Mouse (Mus musculus) thymus, adult 2 months (tissue): ENCODE data around the gene Snx5. TPM values are rescaled to one million over a fixed set of nuclear protein-coding genes. Genes with fewer than 3 reads are reported as not detected.

Source experiments
- DNase-seq: peaks from one replicate; pipeline ENCODE4 v3.0.0; 2021
- H3K27ac ChIP-seq: fragments of 200-500 bp; 2 replicates; pipeline ENCODE4 v1.5.1; 2012; ENCODE audit warnings: low read length, control low read depth; ENCODE audit not compliant: control insufficient read depth, insufficient read depth
- H3K27me3 ChIP-seq: fragments of 200-500 bp; 2 replicates; pipeline ENCODE4 v1.6.1; 2012; ENCODE audit warnings: mild to moderate bottlenecking, low read length, moderate library complexity, mixed read lengths; ENCODE audit not compliant: control insufficient read depth, insufficient read depth
- H3K36me3 ChIP-seq: fragments of 200-500 bp; 2 replicates; pipeline ENCODE4 v1.6.1; 2012; ENCODE audit warnings: mild to moderate bottlenecking, low read length, moderate library complexity; ENCODE audit not compliant: control insufficient read depth, insufficient read depth
- H3K4me1 ChIP-seq: fragments of 200-500 bp; replicated peaks from 2 replicates; pipeline ENCODE4 v1.6.1; 2012; ENCODE audit warnings: low read length; ENCODE audit not compliant: control insufficient read depth, insufficient read depth
- H3K4me3 ChIP-seq: fragments of 200-500 bp; 2 replicates; pipeline ENCODE4 v1.5.1; 2012; ENCODE audit warnings: mild to moderate bottlenecking, low read length, control low read depth, moderate library complexity; ENCODE audit not compliant: control insufficient read depth, insufficient read depth
- CTCF ChIP-seq: fragments of 200-500 bp; IDR thresholded peaks from 2 replicates; pipeline ENCODE4 v1.5.1; 2012; ENCODE audit warnings: mild to moderate bottlenecking, control low read depth, low read length, moderate library complexity, borderline replicate concordance; ENCODE audit not compliant: control insufficient read depth, poor library complexity, insufficient read depth; ENCODE audit errors: extremely low read depth
- POLR2A ChIP-seq: fragments of 200-500 bp; IDR thresholded peaks from 2 replicates; pipeline ENCODE4 v1.6.1; 2012; ENCODE audit warnings: mild to moderate bottlenecking, low read length, control low read depth, moderate library complexity; ENCODE audit not compliant: control insufficient read depth, poor library complexity, insufficient read depth; ENCODE audit errors: extremely low read depth
- WGBS: fragments of 180-500 bp; shearing (Covaris S2); methylation state at CpG from one replicate; pipeline ENCODE4 v1.1.7; 2018; 5-methylcytosine and 5-hydroxymethylcytosine counted together
- polyA plus RNA-seq: library from polyadenylated mRNA; depleted of rRNA; stranded (reverse); fragments of >200 nt; gene quantifications from 2 replicates; pipeline ENCODE4 v1.2.3, GENCODE M21; 2012

Snx5 gene
- polyA plus RNA-seq, 1 experiment: 71.0 TPM

DNA sequence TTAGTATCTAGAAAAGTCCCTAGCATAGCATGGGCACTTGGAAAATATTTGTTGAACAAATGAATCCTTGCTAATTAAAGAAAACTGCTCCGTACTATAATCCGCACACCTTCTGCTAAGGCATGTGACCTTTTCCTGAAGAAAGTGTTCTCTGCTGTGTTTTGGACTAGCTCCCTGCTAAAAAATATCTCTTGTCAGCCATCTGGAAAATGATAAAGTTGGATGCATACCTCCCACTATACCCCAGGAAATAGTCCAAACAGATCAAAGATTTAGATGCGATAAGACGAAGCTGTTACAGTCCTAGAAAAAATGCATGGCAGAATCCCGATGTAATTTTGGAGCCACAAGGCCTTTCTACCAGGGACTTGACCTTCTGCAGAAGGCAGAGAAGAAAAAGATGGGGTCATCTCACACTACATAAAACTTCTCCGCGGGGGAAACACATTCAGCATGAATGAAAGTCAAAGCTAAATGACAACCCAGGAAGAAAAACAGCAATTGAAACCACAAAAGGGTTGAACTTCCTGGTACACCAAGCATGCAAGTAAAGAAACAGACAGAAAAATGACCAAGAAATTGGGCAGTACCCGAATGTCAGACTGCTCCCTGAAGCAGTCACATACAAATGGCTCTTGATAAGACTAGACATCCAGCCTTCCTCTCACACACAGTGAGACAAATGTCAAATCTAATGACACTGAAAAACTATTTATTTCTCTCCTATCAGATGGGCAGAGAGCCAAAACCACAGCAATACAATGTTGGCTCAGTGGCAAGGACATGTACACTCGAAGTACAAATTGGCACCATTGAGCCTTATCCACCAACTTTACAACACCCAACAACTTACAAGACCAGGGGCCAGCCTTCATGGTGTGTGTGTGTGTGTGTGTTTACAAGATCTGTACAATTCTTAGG is 29.3 kb upstream of the Snx5 start:
- TF ChIP-seq CTCF (no peak), POLR2A (no peak)
- DNase-seq: no peak
- no peaks in the 10 kb centered on the region for H3K4me1 ChIP-seq
- WGBS: 36% methylated on average over 9 of the region's 9 CpGs
- no peak overlapping the region for H3K4me3 ChIP-seq
- H3K27me3 ChIP-seq: no peaks in the 10 kb centered on the region
- no peak overlapping the region for H3K27ac ChIP-seq
- no peaks in the 10 kb centered on the region for H3K36me3 ChIP-seq

DNA sequence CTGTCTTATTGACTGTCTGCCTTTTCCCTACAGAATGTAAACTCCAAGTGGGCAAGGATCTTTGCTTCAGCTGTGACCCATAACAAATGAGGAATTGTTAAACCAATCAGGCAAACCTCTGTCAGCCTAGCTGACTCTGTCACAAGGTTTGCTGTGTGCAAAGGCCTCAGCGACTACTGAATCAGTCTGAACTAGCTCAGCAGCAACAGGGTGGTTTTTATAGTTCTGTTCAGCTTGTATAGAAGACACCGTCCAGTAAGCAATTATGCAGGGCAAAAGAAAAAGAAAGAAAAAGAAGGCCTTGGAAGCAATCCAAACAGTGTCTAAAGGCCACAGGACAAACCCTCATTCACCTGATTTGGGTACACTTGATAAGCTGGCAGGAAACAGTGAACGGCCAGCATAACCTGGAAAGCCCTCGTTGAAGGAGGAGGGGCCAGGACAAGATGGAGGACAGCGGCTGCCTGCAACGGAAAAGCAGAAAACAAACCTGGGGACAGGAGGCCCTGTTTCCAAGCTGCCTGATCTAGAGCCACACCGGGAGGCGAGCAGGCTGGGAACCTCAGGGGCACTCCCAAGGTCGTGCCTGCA is 24.5 kb upstream of the Snx5 start:
- 71% methylated on average over 9 of the region's 9 CpGs for WGBS
- TF ChIP-seq CTCF (no peak), POLR2A (no peak)

GRCm38 (mm10) chr2:144291600-144292305 is 21.0 kb upstream of the Snx5 start:
- H3K4me3 ChIP-seq: no peak overlapping the region
- DNase-seq: no peak
- H3K4me1 ChIP-seq: no peaks in the 10 kb centered on the region
- no peak overlapping the region for H3K27ac ChIP-seq
- WGBS: 95% methylated on average over 11 of the region's 11 CpGs
- no peaks in the 10 kb centered on the region for H3K36me3 ChIP-seq
- H3K27me3 ChIP-seq: no peaks in the 10 kb centered on the region
- no peak for TF ChIP-seq POLR2A
- no peak for TF ChIP-seq CTCF

More for the DNA sequence above, 24.5 kb upstream of the Snx5 start:
- no peaks in the 10 kb centered on the region for H3K27me3 ChIP-seq
- no peak overlapping the region for H3K4me3 ChIP-seq
- no peaks in the 10 kb centered on the region for H3K36me3 ChIP-seq
- H3K27ac ChIP-seq: no peak overlapping the region
- no peak for DNase-seq
- no peaks in the 10 kb centered on the region for H3K4me1 ChIP-seq

DNA sequence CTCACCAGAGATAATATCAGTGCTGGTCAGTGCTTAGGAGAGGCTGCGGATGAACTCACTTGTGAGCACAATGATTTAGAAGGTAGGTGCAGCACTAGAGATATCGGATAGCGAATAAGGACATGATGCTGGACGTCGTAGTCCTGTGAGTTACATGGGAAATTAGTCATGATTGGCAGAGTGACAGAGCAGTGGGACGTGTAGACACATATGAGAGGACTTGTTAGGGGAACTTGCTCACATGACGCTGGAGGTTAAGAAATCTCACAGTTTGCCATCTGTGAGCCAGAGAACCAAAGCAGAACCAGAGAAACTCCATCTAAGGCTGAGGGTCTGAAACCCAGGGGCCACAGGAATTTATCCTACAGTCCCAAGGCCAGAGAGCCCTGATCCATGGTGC is 19.6 kb upstream of the Snx5 start:
- Histone ChIP-seq H3K27me3 (no peaks in the 10 kb centered on the region), H3K27ac (no peak overlapping the region), H3K36me3 (no peaks in the 10 kb centered on the region), H3K4me3 (no peak overlapping the region), H3K4me1 (no peaks in the 10 kb centered on the region)
- no peak for DNase-seq
- WGBS: 91% methylated on average over 7 of the region's 7 CpGs
- no peak for TF ChIP-seq POLR2A
- no peak for TF ChIP-seq CTCF

DNA sequence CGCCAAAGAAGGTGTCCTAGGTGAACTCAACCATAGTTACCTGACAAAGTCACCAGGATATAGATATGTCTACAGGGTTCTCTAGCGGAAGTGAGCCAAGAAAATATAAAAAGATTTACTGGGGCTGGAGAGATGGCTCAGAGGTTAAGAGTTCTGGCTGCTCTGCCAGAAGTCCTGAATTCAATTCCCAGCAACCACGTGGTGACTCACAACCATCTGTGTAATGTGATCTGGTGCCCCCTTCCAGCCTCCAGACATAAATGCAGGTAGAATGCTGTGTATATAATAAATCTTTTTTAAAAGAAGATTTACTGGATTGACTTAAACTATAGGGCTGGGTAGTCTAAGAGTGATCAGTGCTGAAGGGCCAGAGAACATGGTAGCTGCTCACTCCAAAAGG is 10.7 kb upstream of the Snx5 start:
- DNase-seq: no peak
- Histone ChIP-seq H3K27me3 (no peaks in the 10 kb centered on the region), H3K36me3 (peaks cover 5% of the 10 kb centered on the region; the same call in 1 of the 2 replicates), H3K4me3 (no peak overlapping the region), H3K4me1 (0 out of 2 replicates have a peak, but pooled peaks cover under 1% of the 10 kb centered on the region), H3K27ac (no peak overlapping the region)
- TF ChIP-seq POLR2A (no peak), CTCF (no peak)
- WGBS: 89% methylated on average over 3 of the region's 3 CpGs

- DNase-seq: no peak
- Histone ChIP-seq H3K27me3 (no peaks in the 10 kb centered on the region), H3K36me3 (peaks cover 5% of the 10 kb centered on the region; the same call in 1 of the 2 replicates), H3K4me1 (peaks cover 3% of the 10 kb centered on the region; the same call in 1 of the 2 replicates), H3K27ac (no peak overlapping the region), H3K4me3 (no peak overlapping the region)
- 89% methylated on average over 3 of the region's 3 CpGs for WGBS
- TF ChIP-seq CTCF (no peak), POLR2A (no peak)
Measured at GRCm38 (mm10) chr2:144280568-144280967, 9.9 kb upstream of the Snx5 start.
